Mouse (Mus musculus) lung, postnatal 0 days (tissue): ENCODE measurements around the gene Cog2.

ENCODE experiments used
- CTCF ChIP-seq: IDR thresholded peaks from 2 replicates; pipeline ENCODE4 v1.5.1; 2016; ENCODE audit warnings: antibody characterized with exemption, mild to moderate bottlenecking
- EP300 ChIP-seq: IDR thresholded peaks from 2 replicates; pipeline ENCODE4 v1.6.1; 2016; ENCODE audit warnings: antibody characterized with exemption, mild to moderate bottlenecking, control low read depth

DNA sequence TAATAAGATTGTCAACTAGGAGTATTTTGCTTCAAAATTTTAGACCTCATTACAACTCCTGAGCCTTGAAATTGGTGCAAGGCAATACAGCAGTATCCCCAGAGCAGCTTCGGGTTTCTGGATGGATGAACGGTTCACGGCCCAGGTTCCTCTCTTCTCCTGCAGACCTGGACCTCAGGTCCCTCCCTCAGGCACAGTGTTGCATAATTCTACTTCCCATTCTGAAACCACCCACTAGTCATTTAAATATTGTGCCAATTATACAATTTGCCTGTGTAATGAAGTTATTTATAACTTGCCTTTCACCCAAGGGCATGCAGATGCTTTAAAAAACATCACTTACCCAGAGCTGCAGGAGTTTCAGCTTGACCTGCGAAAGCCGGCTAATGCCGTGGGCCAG lies 31.3 kb upstream of the Cog2 start:
- no peak for TF ChIP-seq CTCF
- TF ChIP-seq EP300: no peak
